Mouse (Mus musculus) CH12.LX (cell line): ENCODE measurements around the gene Col25a1.

ENCODE experiments used
- ELF1 ChIP-seq: IDR thresholded peaks from 2 replicates; pipeline ENCODE4 v1.6.1; 2014; ENCODE audit warnings: low read depth, mild to moderate bottlenecking, inconsistent platforms, low read length, improper control_type of control experiment
- EP300 ChIP-seq: IDR thresholded peaks from 2 replicates; pipeline ENCODE4 v1.6.1; 2011; ENCODE audit warnings: low read length, improper control_type of control experiment
- MAX ChIP-seq: IDR thresholded peaks from 2 replicates; pipeline ENCODE4 v1.6.1; 2011; ENCODE audit warnings: low read length, improper control_type of control experiment
- NELFE ChIP-seq: IDR thresholded peaks from 2 replicates; pipeline ENCODE4 v1.6.1; 2011; ENCODE audit warnings: low read depth, low read length, improper control_type of control experiment

DNA sequence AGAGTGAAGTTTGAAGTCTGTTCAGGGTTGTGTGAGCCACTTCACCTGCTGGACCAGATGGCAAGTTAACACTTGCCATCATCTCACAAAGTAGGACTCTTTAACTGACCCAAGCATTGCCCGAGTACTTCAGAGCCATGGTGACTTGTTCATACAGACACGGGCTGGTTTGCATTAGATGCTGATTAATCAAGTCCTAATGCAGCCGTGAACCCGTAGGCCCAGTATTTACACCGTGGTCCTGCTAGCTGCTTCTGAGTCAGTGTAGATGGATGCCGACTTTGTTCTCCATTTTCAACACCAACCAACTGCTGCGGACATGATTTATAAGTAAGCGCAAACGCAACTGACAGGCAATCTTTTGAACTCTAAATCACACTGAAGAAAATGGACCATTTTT, 287.6 kb downstream of the Col25a1 start:
- TF ChIP-seq MAX: no peak
- no peak for TF ChIP-seq ELF1
- TF ChIP-seq NELFE: no peak
- no peak for TF ChIP-seq EP300
